Mouse (Mus musculus) embryonic facial prominence, embryonic 14.5 days (tissue): ENCODE measurements at regions not wholly inside any gene's neighbourhood (a gene's known extent, or its start where the extent isn't known, plus 50 kb on each side); places are given as distances from the start of the nearest gene placed in this dataset.

Experiments used
- ATAC-seq: fragments of 200-750 bp; cut with Nextera tagmentation; 2 replicates; pipeline ENCODE4 v1.8.0; 2017; ENCODE audit warnings: low read depth, moderate number of reproducible peaks, moderate TSS enrichment
- DNase-seq: peaks from one replicate; pipeline ENCODE4 v3.0.0-alpha.2; 2015; ENCODE audit warnings: low spot score
- H3K27ac ChIP-seq: fragments of 300-500 bp; sonication (generic); replicated peaks from 2 replicates; pipeline ENCODE4 v1.5.1; 2014; ENCODE audit warnings: low read depth, mild to moderate bottlenecking, low read length, moderate library complexity
- H3K27me3 ChIP-seq: fragments of 300-500 bp; sonication (generic); replicated peaks from 2 replicates; pipeline ENCODE4 v1.6.1; 2014; ENCODE audit warnings: low read length; ENCODE audit not compliant: control insufficient read depth, insufficient read depth
- H3K36me3 ChIP-seq: fragments of 300-500 bp; sonication (generic); 2 replicates; pipeline ENCODE4 v1.6.1; 2014; ENCODE audit warnings: low read length, mixed read lengths; ENCODE audit not compliant: control insufficient read depth, insufficient read depth
- H3K4me1 ChIP-seq: fragments of 300-500 bp; sonication (generic); 2 replicates; pipeline ENCODE4 v1.6.1; 2014; ENCODE audit warnings: antibody characterized with exemption, low read length; ENCODE audit not compliant: control insufficient read depth, insufficient read depth
- H3K4me2 ChIP-seq: fragments of 300-500 bp; sonication (generic); 2 replicates; pipeline ENCODE4 v1.6.1; 2014; ENCODE audit warnings: low read depth, mild to moderate bottlenecking, low read length, moderate library complexity, mixed read lengths
- H3K4me3 ChIP-seq: fragments of 300-500 bp; sonication (generic); 2 replicates; pipeline ENCODE4 v1.5.1; 2014; ENCODE audit warnings: low read depth, mild to moderate bottlenecking, low read length
- H3K9ac ChIP-seq: fragments of 300-500 bp; sonication (generic); 2 replicates; pipeline ENCODE4 v1.6.1; 2014; ENCODE audit warnings: low read depth, mild to moderate bottlenecking, low read length, moderate library complexity, mixed read lengths
- H3K9me3 ChIP-seq: fragments of 300-500 bp; sonication (generic); 2 replicates; pipeline ENCODE4 v1.6.1; 2016; ENCODE audit warnings: low read length; ENCODE audit not compliant: control insufficient read depth
- WGBS: fragments of 180-500 bp; shearing (Covaris S2); extraction: QIAGEN DNeasy Blood & Tissue Kit; methylation state at CpG from one replicate; pipeline ENCODE4 v1.1.7; 2014; 5-methylcytosine and 5-hydroxymethylcytosine counted together

DNA sequence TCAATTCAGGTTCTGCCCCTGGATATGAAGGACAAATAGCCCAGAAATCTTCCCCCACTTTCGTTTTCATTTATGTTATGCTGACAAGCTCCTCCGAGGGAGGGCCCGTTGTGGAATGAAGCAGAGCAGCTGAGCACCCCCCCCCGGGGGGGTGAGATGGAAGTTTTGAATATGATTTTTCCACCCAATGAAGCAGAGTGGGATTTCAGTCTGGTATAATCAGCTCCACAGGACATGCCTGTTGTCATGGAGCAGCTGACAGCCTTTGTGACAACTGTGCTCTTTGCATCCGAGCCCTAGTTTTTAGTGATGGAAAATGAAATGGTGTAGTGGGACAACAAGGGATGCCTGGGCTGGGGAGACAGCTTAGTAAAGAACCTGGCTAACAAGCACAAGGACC, 52.4 kb upstream of the 2410004P03Rik start:
- no peak overlapping the region for H3K4me3 ChIP-seq
- H3K9me3 ChIP-seq = no peaks in the 10 kb centered on the region
- no peak overlapping the region for H3K4me2 ChIP-seq
- no peaks in the 10 kb centered on the region for H3K36me3 ChIP-seq
- no peak overlapping the region for H3K27ac ChIP-seq
- ATAC-seq (no peak), DNase-seq (peak; percentile 23)
- no peaks in the 10 kb centered on the region for H3K4me1 ChIP-seq
- WGBS = 53% methylated on average over 5 of the region's 5 CpGs
- H3K27me3 ChIP-seq = no peaks in the 10 kb centered on the region
- no peak overlapping the region for H3K9ac ChIP-seq
